Mouse (Mus musculus) central nervous system, embryonic 14 days (tissue): Measurements from ENCODE around the gene Vil1. TPM values are rescaled to one million over a fixed set of nuclear protein-coding genes. Genes with fewer than 3 reads are reported as not detected.

Experiments
- polyA plus RNA-seq: library from polyadenylated mRNA; depleted of rRNA; stranded (reverse); fragments of >200 nt; gene quantifications from 2 replicates; pipeline ENCODE4 v1.2.3, GENCODE M21; 2012; rRNA removed

The Vil1 gene
- polyA plus RNA-seq, result 0.05 and 0.06 TPM in 2 replicates

DNA sequence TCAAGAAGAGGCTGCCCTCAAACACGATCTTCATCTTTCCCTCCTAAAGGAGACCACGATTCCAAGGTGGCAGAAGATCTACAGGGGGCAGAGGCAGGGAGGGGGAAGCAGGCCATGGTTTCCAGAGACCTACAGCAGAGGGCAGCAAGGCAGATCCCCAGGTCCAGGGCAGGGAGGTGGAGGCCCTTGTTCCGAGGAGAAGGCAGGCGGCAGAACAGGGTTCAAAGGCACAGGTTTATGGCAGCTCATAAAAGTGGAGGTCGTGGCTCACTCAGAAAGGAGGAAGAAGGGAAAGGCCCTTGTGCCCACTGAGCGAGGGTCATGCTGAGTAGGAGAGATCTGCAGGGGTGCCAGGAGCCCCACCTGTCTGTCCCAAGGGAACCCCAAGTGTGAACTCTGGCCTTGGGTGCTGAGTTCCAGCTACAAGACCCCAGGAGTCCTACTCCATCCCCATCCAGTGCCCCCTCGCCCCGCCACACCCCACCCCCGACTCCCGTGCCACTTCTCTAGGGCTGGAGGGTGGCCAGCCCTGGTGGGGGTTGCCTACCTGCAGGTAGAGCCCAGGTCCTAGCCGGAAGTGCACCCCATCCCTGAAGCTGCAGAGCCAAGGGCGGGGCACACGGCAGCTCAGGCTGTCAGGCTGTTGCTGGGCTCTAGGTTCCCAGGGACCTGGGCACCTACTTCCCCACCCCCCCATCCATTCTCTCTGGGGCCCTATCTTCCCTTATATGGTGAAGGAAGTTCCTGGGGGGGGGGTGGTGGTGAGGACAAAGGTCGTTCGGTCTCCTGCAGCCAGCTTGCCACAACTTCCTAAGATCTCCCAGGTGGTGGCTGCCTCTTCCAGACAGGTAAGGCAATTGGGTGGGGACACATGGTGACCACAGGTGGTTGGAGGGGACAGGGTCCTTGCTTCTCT, at the start of gene Vil1:
Gene Vil1 (plus strand): TSS at position 788 of the 916 bp plus-strand sequence.

DNA sequence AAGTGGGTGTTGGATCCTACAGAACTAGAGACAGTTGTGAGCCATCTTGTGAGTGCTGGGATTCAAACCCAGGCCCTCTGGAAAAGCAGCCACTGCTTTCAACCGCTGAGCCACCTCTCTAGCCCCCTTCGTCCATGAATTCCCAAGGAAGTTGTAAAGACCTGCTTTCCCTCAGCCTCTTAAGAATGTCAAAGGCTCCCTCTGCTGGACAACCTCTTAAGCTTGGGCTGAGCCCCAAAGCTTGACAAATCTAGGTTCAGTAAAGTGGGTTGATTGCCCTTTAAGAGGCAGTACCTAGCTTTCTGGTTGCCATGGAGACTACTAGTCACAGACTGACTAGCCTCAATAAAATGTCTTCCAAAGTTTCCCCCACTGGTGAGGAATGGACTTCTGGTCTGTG, 47.4 kb upstream of the Vil1 start, which contains the start of gene Catip:
Gene Catip (plus strand): TSS at position 297 of the 400 bp plus-strand sequence.

DNA sequence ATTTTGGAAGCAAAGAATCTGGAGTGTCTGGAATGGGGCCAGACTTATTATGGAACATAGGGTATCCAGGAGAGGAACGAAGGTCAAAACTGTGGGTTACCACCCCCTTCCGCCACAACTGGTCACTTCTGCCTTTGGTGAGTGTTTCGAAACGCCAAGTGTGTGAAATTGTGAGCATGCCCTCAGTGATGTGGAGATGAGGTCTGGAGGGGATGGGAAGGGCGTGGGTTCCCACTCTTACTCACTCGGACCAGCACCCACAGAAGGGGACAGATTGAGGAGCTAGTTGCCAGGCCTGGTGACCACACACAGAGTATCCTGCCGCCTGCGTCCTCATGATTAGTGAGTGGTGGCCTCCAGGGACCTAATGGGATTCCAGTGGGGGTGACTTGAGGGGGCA, 34.2 kb upstream of the Vil1 start, which contains the start of gene Slc11a1:
Gene Slc11a1 (plus strand): TSS at position 216 of the 400 bp plus-strand sequence.

DNA sequence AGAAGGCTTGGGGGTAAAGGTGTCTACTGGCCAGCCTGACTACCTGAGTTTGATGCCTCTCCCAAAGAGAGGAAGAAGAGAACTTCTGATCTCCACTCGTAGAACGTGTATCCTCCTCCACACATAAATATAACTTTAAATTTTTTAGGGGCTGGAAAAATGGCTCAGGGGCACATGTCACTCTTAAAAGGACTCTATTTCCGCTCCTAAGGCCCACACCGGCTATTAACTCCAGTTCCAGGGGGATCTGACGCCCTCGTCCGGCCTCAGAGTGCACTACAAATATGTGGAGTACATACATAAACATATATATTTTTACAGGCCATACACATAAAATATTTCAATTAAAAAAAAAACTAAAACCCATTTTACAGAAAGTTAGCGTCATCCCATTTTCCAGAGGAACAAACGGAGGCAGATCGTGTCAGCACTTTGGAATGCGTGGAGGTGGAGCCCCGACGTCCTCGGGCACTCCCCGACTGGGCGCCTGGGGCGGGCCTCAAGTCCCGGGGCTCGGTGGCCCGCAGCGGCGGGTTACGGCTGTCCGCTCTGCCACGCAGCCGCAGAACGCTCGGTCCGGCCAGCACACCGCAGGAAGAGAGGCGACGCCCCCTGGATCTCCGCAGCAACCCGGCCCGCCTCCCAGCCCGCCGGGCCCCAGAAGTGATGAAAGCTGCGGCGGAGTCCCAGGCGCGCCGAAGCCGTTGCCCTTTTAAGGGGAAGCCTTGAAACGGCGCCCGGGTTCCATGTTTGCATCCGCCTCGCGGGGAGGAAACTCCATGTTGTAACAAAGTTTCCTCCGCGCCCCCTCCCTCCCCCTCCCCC, 18.0 kb upstream of the Vil1 start, which contains the start of gene Ctdsp1:
Gene Ctdsp1 (plus strand): TSS at position 586 of the 825 bp plus-strand sequence.

Other genes starting within 250 kb of the Vil1 start
- not detected in 2 replicates for gene Cxcr1, start 214.7 kb upstream of the Vil1 start, polyA plus RNA-seq
- 200 and 212 TPM in 2 replicates for gene Arpc2, start 173.3 kb upstream of the Vil1 start, polyA plus RNA-seq
- 0.05 and 0.06 TPM in 2 replicates for gene Gpbar1, start 130.8 kb upstream of the Vil1 start, polyA plus RNA-seq
- 170 and 189 TPM in 2 replicates for gene Aamp, start 124.6 kb upstream of the Vil1 start, polyA plus RNA-seq
- gene Pnkd, start 124.4 kb upstream of the Vil1 start, polyA plus RNA-seq, result 64.7 and 71.0 TPM in 2 replicates
- 5.7 and 12.6 TPM in 2 replicates for gene Tmbim1, start 103.8 kb upstream of the Vil1 start, polyA plus RNA-seq
- gene Catip, start 47.3 kb upstream of the Vil1 start, polyA plus RNA-seq, result 2.4 and 2.7 TPM in 2 replicates
- 4.1 and 4.3 TPM in 2 replicates for gene Slc11a1, start 34.2 kb upstream of the Vil1 start, polyA plus RNA-seq
- 40.5 and 53.6 TPM in 2 replicates for gene Ctdsp1, start 17.9 kb upstream of the Vil1 start, polyA plus RNA-seq
- 50.3 and 54.8 TPM in 2 replicates for gene Cnot9, start 96.7 kb downstream of the Vil1 start, polyA plus RNA-seq
- gene Plcd4, start 133.5 kb downstream of the Vil1 start, polyA plus RNA-seq, result 2.6 and 3.4 TPM in 2 replicates
- gene Usp37, start 134.9 kb downstream of the Vil1 start, polyA plus RNA-seq, result 11.9 and 12.6 TPM in 2 replicates
- gene Zfp142, start 178.9 kb downstream of the Vil1 start, polyA plus RNA-seq, result 21.8 and 22.3 TPM in 2 replicates
- gene Bcs1l, start 178.9 kb downstream of the Vil1 start, polyA plus RNA-seq, result 27.5 and 28.9 TPM in 2 replicates
- 148 and 159 TPM in 2 replicates for gene Rnf25, start 192.0 kb downstream of the Vil1 start, polyA plus RNA-seq
- 23.1 TPM in 2 replicates for gene Stk36, start 192.1 kb downstream of the Vil1 start, polyA plus RNA-seq